Mouse (Mus musculus) hindbrain, postnatal 0 days (tissue): ENCODE data around the gene Tpcn1. TPM values are rescaled to one million over a fixed set of nuclear protein-coding genes. Genes with fewer than 3 reads are reported as not detected.

Experiments
- ATAC-seq: fragments of 200-750 bp; cut with Nextera tagmentation; 2 replicates; pipeline ENCODE4 v1.8.0; 2017; ENCODE audit warnings: mild to moderate bottlenecking, moderate TSS enrichment, moderate library complexity
- DNase-seq: peaks from one replicate; pipeline ENCODE4 v3.0.0-alpha.2; 2015; ENCODE audit warnings: low spot score
- H3K27ac ChIP-seq: fragments of 300-500 bp; sonication (generic); 2 replicates; pipeline ENCODE4 v1.5.1; 2014; ENCODE audit warnings: mild to moderate bottlenecking
- H3K27me3 ChIP-seq: fragments of 300-500 bp; sonication (generic); 2 replicates; pipeline ENCODE4 v1.6.1; 2014; ENCODE audit warnings: low read length, mixed read lengths; ENCODE audit not compliant: insufficient read depth
- H3K36me3 ChIP-seq: fragments of 300-500 bp; sonication (generic); 2 replicates; pipeline ENCODE4 v1.6.1; 2014; ENCODE audit warnings: low read length, mixed read lengths; ENCODE audit not compliant: insufficient read depth
- H3K4me1 ChIP-seq: fragments of 300-500 bp; sonication (generic); 2 replicates; pipeline ENCODE4 v1.6.1; 2014; ENCODE audit warnings: antibody characterized with exemption, low read length, mixed read lengths; ENCODE audit not compliant: insufficient read depth
- H3K4me2 ChIP-seq: fragments of 300-500 bp; sonication (generic); 2 replicates; pipeline ENCODE4 v1.6.1; 2014; ENCODE audit warnings: low read depth, mild to moderate bottlenecking, low read length, moderate library complexity, mixed read lengths
- H3K4me3 ChIP-seq: fragments of 300-500 bp; sonication (generic); 2 replicates; pipeline ENCODE4 v1.5.1; 2014; ENCODE audit warnings: low read length
- H3K9ac ChIP-seq: fragments of 300-500 bp; sonication (generic); replicated peaks from 2 replicates; pipeline ENCODE4 v1.6.1; 2014; ENCODE audit warnings: mild to moderate bottlenecking, low read length, moderate library complexity, mixed read lengths
- H3K9me3 ChIP-seq: fragments of 300-500 bp; sonication (generic); 2 replicates; pipeline ENCODE4 v1.6.1; 2016; ENCODE audit warnings: low read length, mixed read lengths
- CTCF ChIP-seq: IDR thresholded peaks from 2 replicates; pipeline ENCODE4 v1.5.1; 2016; ENCODE audit warnings: antibody characterized with exemption, control low read depth, low read depth
- WGBS: fragments of 180-500 bp; shearing (Covaris S2); extraction: QIAGEN DNeasy Blood & Tissue Kit; methylation state at CpG from one replicate; pipeline ENCODE4 v1.1.7; 2014; 5-methylcytosine and 5-hydroxymethylcytosine counted together
- polyA plus RNA-seq: library from polyadenylated mRNA; unstranded; fragments of >200 nt; fragmentation: Nextera tagmentation; extraction: Ambion mirVana; gene quantifications from 2 replicates; pipeline ENCODE4 v1.2.1, GENCODE M21; 2015
- total RNA-seq: library from RNA; depleted of rRNA; stranded (reverse); fragments of >200 nt; gene quantifications from 2 replicates; pipeline ENCODE4 v1.2.3, GENCODE M21; 2014

Gene Tpcn1
- total and polyA plus RNA-seq, 2 experiments from 2014 or later = 15.4 to 30.7 TPM

DNA sequence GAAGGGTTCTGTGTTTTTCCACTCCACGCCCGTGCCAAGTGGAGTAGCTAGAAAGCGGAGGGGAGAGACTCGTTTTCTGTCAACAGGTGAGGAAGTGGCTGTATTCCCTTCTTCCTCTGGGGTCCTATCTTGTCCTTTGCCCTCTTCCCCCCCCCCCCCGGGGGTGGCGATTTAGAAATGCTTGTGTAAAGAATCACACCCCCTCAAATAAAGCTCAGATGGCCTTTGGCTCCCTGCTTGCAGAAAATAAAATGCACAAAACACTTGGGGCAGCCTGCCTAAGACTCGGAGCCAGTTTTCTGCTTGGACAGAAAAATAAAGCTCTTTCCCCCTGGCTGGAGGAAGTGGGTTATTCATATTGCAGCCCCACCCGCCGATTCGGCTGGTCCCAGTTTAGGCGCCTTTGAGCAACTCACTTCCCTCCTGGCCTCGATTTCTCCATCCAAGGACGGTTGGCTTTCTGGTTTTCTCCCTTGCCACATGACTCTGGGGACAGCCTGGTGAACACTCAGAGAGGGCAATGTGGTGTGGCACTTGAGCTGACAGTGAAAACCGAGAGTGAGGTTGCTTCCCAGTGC, 76.7 kb downstream of the Tpcn1 start:
- H3K9me3 ChIP-seq = no peaks in the 10 kb centered on the region
- no peaks in the 10 kb centered on the region for H3K4me1 ChIP-seq
- no peak overlapping the region for H3K27ac ChIP-seq
- no peak for TF ChIP-seq CTCF
- WGBS = 35% methylated on average over 14 of the region's 14 CpGs
- no peak for ATAC-seq
- H3K4me3 ChIP-seq = peak overlapping the region; percentile 42
- no peak overlapping the region for H3K9ac ChIP-seq
- no peaks in the 10 kb centered on the region for H3K36me3 ChIP-seq
- H3K4me2 ChIP-seq = peak overlapping the region; percentile 72
- no peak for DNase-seq
- H3K27me3 ChIP-seq = no peaks in the 10 kb centered on the region

DNA sequence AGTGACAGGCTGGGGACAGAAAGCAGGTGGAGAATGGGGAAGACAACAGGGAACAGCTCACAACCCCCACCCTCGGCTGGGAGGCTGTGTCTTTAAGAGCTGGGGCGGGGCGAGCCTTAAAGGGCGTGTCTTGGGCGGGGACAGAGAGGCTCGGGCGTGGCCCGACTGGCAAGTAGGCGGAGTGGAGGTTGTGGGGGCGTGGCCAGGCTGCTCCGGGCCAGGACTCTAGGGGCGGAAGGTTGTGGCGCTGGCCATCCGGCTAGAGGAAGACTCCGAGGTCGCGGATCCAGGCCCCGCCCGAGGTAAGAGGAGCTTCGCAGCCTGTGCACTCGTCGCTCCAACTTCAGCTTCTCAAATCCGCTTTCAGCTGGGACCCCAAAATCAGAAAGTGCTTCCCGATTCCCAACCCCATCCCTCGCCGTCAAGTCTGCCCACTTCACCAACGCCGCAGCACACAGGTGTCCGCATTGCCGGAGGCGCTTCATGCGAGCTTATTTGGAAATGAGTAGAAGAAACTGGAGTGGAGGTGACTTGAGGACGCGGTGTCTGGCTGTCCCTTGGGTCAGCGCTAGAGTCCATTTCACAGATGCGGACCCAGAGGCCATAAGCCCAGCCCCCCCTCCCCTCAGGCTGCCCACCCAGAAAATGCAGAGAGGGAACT, 77.4 kb downstream of the Tpcn1 start, which contains the start of gene Slc8b1:
TSS of gene Slc8b1 (plus strand) at position 187 of the 661 bp plus-strand sequence.
- TF ChIP-seq CTCF = no peak
- no peaks in the 10 kb centered on the region for H3K36me3 ChIP-seq
- H3K4me2 ChIP-seq = peak within 1 kb of the TSS; percentile 72
- DNase-seq (peak; percentile 88), ATAC-seq (peak; percentile 90)
- 2% methylated on average over 36 of the region's 36 CpGs for WGBS
- peak within 1 kb of the TSS; percentile 42 for H3K4me3 ChIP-seq
- H3K9me3 ChIP-seq = no peaks in the 10 kb centered on the region
- no peak within 1 kb of the TSS for H3K27ac ChIP-seq
- H3K9ac ChIP-seq = no peak within 1 kb of the TSS; the same call in 1 of the 2 replicates
- no peaks in the 10 kb centered on the region for H3K27me3 ChIP-seq
- H3K4me1 ChIP-seq = no peaks in the 10 kb centered on the region

DNA sequence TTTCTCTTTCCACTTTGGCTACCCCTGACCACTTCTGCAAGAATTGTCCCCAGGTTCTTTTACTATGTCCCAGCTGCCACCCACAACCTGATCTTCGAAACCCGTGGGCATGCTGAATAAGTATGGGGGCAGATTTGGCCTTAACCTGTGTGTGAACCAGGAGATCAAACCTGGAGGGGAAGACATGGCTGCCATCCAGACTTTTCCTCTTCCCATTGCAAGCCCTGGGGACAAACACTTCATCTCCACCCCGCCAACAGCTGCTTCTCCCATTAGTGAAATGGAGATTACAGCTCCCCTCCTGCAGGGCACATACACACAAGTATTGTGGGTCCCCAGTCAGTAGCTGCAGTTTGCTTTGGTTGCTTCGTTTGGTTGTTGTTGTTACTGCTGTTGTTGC, 81.2 kb downstream of the Tpcn1 start:
- Histone ChIP-seq H3K4me2 (no peak overlapping the region), H3K4me1 (0 out of 2 replicates have a peak, but pooled peaks cover 3% of the 10 kb centered on the region), H3K27ac (no peak overlapping the region), H3K36me3 (no peaks in the 10 kb centered on the region), H3K9ac (no peak overlapping the region), H3K27me3 (no peaks in the 10 kb centered on the region), H3K9me3 (no peaks in the 10 kb centered on the region), H3K4me3 (no peak overlapping the region)
- TF ChIP-seq CTCF = no peak
- DNase-seq (no peak), ATAC-seq (no peak)
- 45% methylated on average over 4 of the region's 4 CpGs for WGBS

DNA sequence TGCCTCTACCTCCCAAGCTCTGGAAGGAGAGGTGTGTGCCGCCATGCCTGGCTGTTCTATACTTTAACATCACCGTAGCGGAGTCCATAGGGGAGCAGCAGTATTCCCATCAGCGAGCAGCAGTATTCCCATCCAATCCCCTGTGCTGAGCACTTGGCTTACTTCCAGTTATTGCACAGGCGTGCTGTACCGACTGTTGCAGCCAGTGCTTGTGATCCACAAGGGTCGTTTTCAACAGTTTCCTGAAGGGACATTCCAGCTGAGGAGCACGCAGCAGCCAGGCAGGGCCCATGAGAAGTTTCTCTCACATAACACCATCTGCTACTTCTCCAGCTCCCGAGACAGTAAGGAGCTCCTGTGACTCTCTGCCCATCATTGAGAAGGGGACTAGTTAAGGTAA, 82.0 kb downstream of the Tpcn1 start:
- DNase-seq = peak; percentile 28
- 43% methylated on average over 9 of the region's 9 CpGs for WGBS
- H3K27me3 ChIP-seq = no peaks in the 10 kb centered on the region

DNA sequence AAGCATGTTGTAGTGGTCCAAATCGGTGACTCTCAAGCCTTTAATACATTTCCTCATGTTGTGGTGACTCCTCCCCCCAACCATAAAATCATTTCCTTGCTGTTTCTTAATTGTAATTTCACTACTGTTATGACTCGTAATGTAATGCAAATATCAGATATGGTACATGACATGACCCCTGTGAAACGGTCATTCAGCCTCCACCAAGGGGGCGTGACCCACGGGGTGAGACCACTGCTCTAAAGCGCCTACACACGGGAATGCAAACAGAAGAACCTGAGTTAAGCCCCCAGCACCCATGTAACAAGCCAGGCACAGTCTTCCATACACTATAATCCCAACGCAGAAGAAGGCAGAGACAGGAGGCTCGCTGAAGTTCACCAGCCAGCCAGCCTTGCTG, 82.7 kb downstream of the Tpcn1 start:
- ATAC-seq (no peak), DNase-seq (no peak)
- Histone ChIP-seq H3K27ac (no peak overlapping the region), H3K4me1 (peaks cover 6% of the 10 kb centered on the region; the same call in 1 of the 2 replicates), H3K9me3 (no peaks in the 10 kb centered on the region), H3K4me3 (no peak overlapping the region), H3K27me3 (no peaks in the 10 kb centered on the region), H3K36me3 (no peaks in the 10 kb centered on the region), H3K9ac (no peak overlapping the region), H3K4me2 (no peak overlapping the region)
- no peak for TF ChIP-seq CTCF
- 64% methylated on average over 9 of the region's 9 CpGs for WGBS

More for the DNA sequence above, 82.0 kb downstream of the Tpcn1 start:
- no peak overlapping the region for H3K4me3 ChIP-seq
- peaks cover 6% of the 10 kb centered on the region; the same call in 1 of the 2 replicates for H3K4me1 ChIP-seq
- ATAC-seq = no peak
- no peak overlapping the region for H3K27ac ChIP-seq
- H3K4me2 ChIP-seq = no peak overlapping the region
- TF ChIP-seq CTCF = no peak
- no peaks in the 10 kb centered on the region for H3K36me3 ChIP-seq
- H3K9me3 ChIP-seq = no peaks in the 10 kb centered on the region
- no peak overlapping the region for H3K9ac ChIP-seq

DNA sequence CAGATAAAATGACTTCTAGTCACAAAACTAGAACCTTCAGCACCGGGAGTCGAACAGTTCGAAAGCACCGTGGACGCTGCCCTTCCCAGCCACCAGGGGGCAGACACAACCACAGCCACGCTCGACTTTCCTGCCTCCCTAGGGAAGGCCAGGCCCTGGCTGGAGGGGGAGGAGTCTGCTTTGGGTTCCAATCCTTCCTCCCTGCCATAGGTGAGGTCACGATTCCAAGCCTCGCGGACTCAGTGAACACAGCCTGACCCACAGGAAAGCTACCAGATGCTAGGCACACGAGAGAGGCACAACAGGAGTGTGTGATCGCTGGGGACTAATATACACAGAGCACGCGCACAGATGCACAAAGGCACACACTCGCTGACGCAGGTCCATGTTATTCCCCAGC, 83.1 kb downstream of the Tpcn1 start:
- 20% methylated on average over 16 of the region's 16 CpGs for WGBS
- H3K36me3 ChIP-seq = no peaks in the 10 kb centered on the region
- no peak overlapping the region for H3K4me3 ChIP-seq
- H3K27ac ChIP-seq = no peak overlapping the region
- H3K9me3 ChIP-seq = no peaks in the 10 kb centered on the region
- DNase-seq (peak; percentile 69), ATAC-seq (no peak)
- H3K27me3 ChIP-seq = no peaks in the 10 kb centered on the region
- TF ChIP-seq CTCF = peak; percentile 83
- no peak overlapping the region for H3K9ac ChIP-seq
- no peak overlapping the region for H3K4me2 ChIP-seq
- H3K4me1 ChIP-seq = peaks cover 6% of the 10 kb centered on the region; the same call in 1 of the 2 replicates
